Mouse (Mus musculus): ENCODE measurements around the gene Slc2a1.

GRCm38 (mm10) chr4:119127229-119127628, 18.7 kb downstream of the Slc2a1 start:
- TF ChIP-seq MAFK (IDR thresholded peaks at IDR 0.05; ENCODE audit: insufficient read depth, low read depth, low read length) (no peak), CHD2 (IDR thresholded peaks at IDR 0.05; ENCODE audit: low read depth, low read length) (no peak), ZC3H11A (IDR thresholded peaks at IDR 0.05; ENCODE audit: borderline replicate concordance, low read depth, low read length) (no peak), HCFC1 (IDR thresholded peaks at IDR 0.05; ENCODE audit: borderline replicate concordance, insufficient read depth, low read length) (no peak), ZNF384 (IDR thresholded peaks at IDR 0.05; ENCODE audit: low read depth, low read length) (no peak)
